Comparison of ENCODE assay signal across 18 mouse cellular contexts in genomic region chr15:61682968-61683367, GRCm38 (mm10).
"Had no signal": no experiment of that assay in that cellular context is flagged by ENCODE, and none has a peak within 500 bp of the region (broad histone marks: within the 10 kb centered on the region; RNA-seq: fewer than 3 reads in every experiment).

No protein-coding gene starts in this region.

- DNase-seq: lung, adult 18-20 months; lung, embryonic 14.5 days; lung, postnatal 10 days; retina, postnatal 1 day; right cerebral cortex, adult 18-20 months; right cerebral cortex, postnatal 25 days; right cerebral cortex, postnatal 4 days; spleen, adult 18-20 months; thymus, adult 18-20 months; thymus, postnatal 14 days; thymus, postnatal 36 days had no signal

- H3K27me3 ChIP-seq: megakaryocyte, embryonic 14.5 days; midbrain, embryonic 12.5 days; midbrain, embryonic 15.5 days; neural tube, embryonic 13.5 days; neural tube, embryonic 15.5 days had no signal

- H3K9me3 ChIP-seq: midbrain, embryonic 10.5 days; midbrain, embryonic 12.5 days; midbrain, embryonic 15.5 days; neural tube, embryonic 13.5 days; neural tube, embryonic 15.5 days had no signal

- ATAC-seq: midbrain, embryonic 15.5 days had no signal

- H3K4me1 ChIP-seq: megakaryocyte, embryonic 14.5 days; midbrain, embryonic 10.5 days; midbrain, embryonic 12.5 days; midbrain, embryonic 15.5 days; neural tube, embryonic 13.5 days; neural tube, embryonic 15.5 days had no signal

- H3K4me3 ChIP-seq: megakaryocyte, embryonic 14.5 days; midbrain, embryonic 10.5 days; midbrain, embryonic 12.5 days; midbrain, embryonic 15.5 days; neural tube, embryonic 13.5 days; neural tube, embryonic 15.5 days had no signal

- H3K4me2 ChIP-seq: lung, embryonic 14.5 days; midbrain, embryonic 12.5 days; midbrain, embryonic 15.5 days; neural tube, embryonic 13.5 days; neural tube, embryonic 15.5 days had no signal

- H3K27ac ChIP-seq: macrophage; midbrain, embryonic 10.5 days; midbrain, embryonic 12.5 days; midbrain, embryonic 15.5 days; neural tube, embryonic 13.5 days; neural tube, embryonic 15.5 days had no signal

- H3K36me3 ChIP-seq: midbrain, embryonic 10.5 days; midbrain, embryonic 12.5 days; midbrain, embryonic 15.5 days; neural tube, embryonic 13.5 days; neural tube, embryonic 15.5 days had no signal

- H3K9ac ChIP-seq: lung, embryonic 14.5 days; midbrain, embryonic 12.5 days; midbrain, embryonic 15.5 days; neural tube, embryonic 13.5 days; neural tube, embryonic 15.5 days had no signal
